11 mouse cellular contexts compared by ENCODE assay signal in genomic region chr2:33871181-33871520, GRCm38 (mm10). TPM values are rescaled to one million over a fixed set of nuclear protein-coding genes. Genes with fewer than 3 reads are reported as not detected.
A peak's percentile ranks its signal among the peaks of the same experiment; 100 is the strongest.
DNase-seq lines count a peak whose midpoint lies in the region; ATAC-seq and TF ChIP-seq lines count a peak whose summit lies in the region.
"Had no signal": no experiment of that assay in that cellular context is flagged by ENCODE, and none has a peak within 500 bp of the region (broad histone marks: within the 10 kb centered on the region; RNA-seq: fewer than 3 reads in every experiment).

No protein-coding gene starts in this region.

- peak overlapping the region; percentile 83 for H3K27ac ChIP-seq in heart, embryonic 11.5 days (ENCODE audit: low read depth, low read length)
- H3K27ac ChIP-seq in layer of hippocampus, adult 2 months: peak overlapping the region; percentile 63; the same call in 1 of the 2 replicates
- H3K27ac ChIP-seq in hindbrain, embryonic 16.5 days (ENCODE audit: low read depth, low read length): peak overlapping the region; percentile 24; the same call in 1 of the 2 replicates
- peak overlapping the region; percentile 58 for H3K27ac ChIP-seq in midbrain, embryonic 15.5 days
- H3K27ac ChIP-seq: liver, embryonic 14.5 days had no signal

- no peak for DNase-seq in heart, postnatal 4 days
- DNase-seq in layer of hippocampus, adult 2 months (ENCODE audit: low spot score in 2 of 2): no peak
- no peak for DNase-seq in layer of hippocampus, postnatal 10 days (ENCODE audit: low spot score in 2 of 2)
- DNase-seq in cerebellum, postnatal 36 days: no peak
- DNase-seq: gastrocnemius, postnatal 10 days had no signal

- H3K4me1 ChIP-seq in heart, embryonic 11.5 days (ENCODE audit: control insufficient read depth, insufficient read depth, low read length): peaks cover 33% of the 10 kb centered on the region
- H3K4me1 ChIP-seq in hindbrain, embryonic 16.5 days (ENCODE audit: control insufficient read depth, insufficient read depth, low read depth, low read length): peaks cover 13% of the 10 kb centered on the region
- peaks cover 37% of the 10 kb centered on the region for H3K4me1 ChIP-seq in midbrain, embryonic 15.5 days

- TF ChIP-seq CTCF in layer of hippocampus, adult 2 months (conservative IDR thresholded peaks at IDR 0.05): no peak

- no peak overlapping the region for H3K4me2 ChIP-seq in heart, embryonic 11.5 days
- H3K4me2 ChIP-seq in hindbrain, embryonic 16.5 days (ENCODE audit: low read length): no peak overlapping the region
- H3K4me2 ChIP-seq in midbrain, embryonic 15.5 days: no peak overlapping the region

- no peak overlapping the region for H3K4me3 ChIP-seq in heart, embryonic 11.5 days (ENCODE audit: low read depth, low read length)
- no peak overlapping the region for H3K4me3 ChIP-seq in layer of hippocampus, adult 2 months
- no peak overlapping the region for H3K4me3 ChIP-seq in hindbrain, embryonic 16.5 days (ENCODE audit: low read length)
- no peak overlapping the region for H3K4me3 ChIP-seq in midbrain, embryonic 15.5 days

- ATAC-seq in heart, embryonic 11.5 days (replicated peaks; ENCODE audit: insufficient number of reproducible peaks, low FRiP score, low TSS enrichment): no peak
- ATAC-seq in hindbrain, embryonic 16.5 days: no peak
- no peak for ATAC-seq in midbrain, embryonic 15.5 days (replicated peaks)
- ATAC-seq in frontal cortex, adult (ENCODE audit: low TSS enrichment): no peak
- ATAC-seq: Patski had no signal

- no peak overlapping the region for H3K9ac ChIP-seq in heart, embryonic 11.5 days (ENCODE audit: low read depth, low read length)
- H3K9ac ChIP-seq in hindbrain, embryonic 16.5 days (ENCODE audit: low read depth, low read length): no peak overlapping the region
- no peak overlapping the region for H3K9ac ChIP-seq in midbrain, embryonic 15.5 days
- H3K9ac ChIP-seq: liver, embryonic 14.5 days had no signal

- no peaks in the 10 kb centered on the region for H3K9me3 ChIP-seq in heart, embryonic 11.5 days (replicated peaks; ENCODE audit: control insufficient read depth, low read length)
- H3K9me3 ChIP-seq in hindbrain, embryonic 16.5 days (ENCODE audit: control insufficient read depth, low read length): no peaks in the 10 kb centered on the region
- no peaks in the 10 kb centered on the region for H3K9me3 ChIP-seq in midbrain, embryonic 15.5 days

- no peaks in the 10 kb centered on the region for H3K27me3 ChIP-seq in heart, embryonic 11.5 days (ENCODE audit: control insufficient read depth, insufficient read depth, low read length)
- no peaks in the 10 kb centered on the region for H3K27me3 ChIP-seq in hindbrain, embryonic 16.5 days (replicated peaks; ENCODE audit: control insufficient read depth, insufficient read depth, low read length)
- no peaks in the 10 kb centered on the region for H3K27me3 ChIP-seq in midbrain, embryonic 15.5 days (replicated peaks)
- H3K27me3 ChIP-seq: Patski had no signal

- H3K36me3 ChIP-seq in heart, embryonic 11.5 days (ENCODE audit: control insufficient read depth, insufficient read depth, low read length): peaks cover 5% of the 10 kb centered on the region; the same call in 1 of the 2 replicates
- H3K36me3 ChIP-seq in hindbrain, embryonic 16.5 days (ENCODE audit: control insufficient read depth, insufficient read depth, low read length): peaks cover 11% of the 10 kb centered on the region
- peaks cover 22% of the 10 kb centered on the region for H3K36me3 ChIP-seq in midbrain, embryonic 15.5 days (replicated peaks)

- WGBS in heart, embryonic 11.5 days (ENCODE audit: insufficient replicate concordance): 80% methylated on average over 4 of the region's 4 CpGs
- 73% methylated on average over 4 of the region's 4 CpGs for WGBS in hindbrain, embryonic 16.5 days
- 69% methylated on average over 4 of the region's 4 CpGs for WGBS in midbrain, embryonic 15.5 days

RNA-seq across cellular contexts. Expression of gene Mvb12b, which starts 16.6 kb away (rescaled TPM):
- 12.4 and 12.6 TPM in 2 replicates for polyA plus RNA-seq in heart, embryonic 11.5 days (2014; fragmentation: Nextera tagmentation; extraction: Ambion mirVana)
- 10 to 100 TPM; 28.1 to 29.3 TPM for total RNA-seq in heart, postnatal 4 days (2021)
- total RNA-seq in layer of hippocampus, adult 2 months (2021): 10 to 100 TPM; 82.0 to 83.6 TPM
- total RNA-seq in layer of hippocampus, postnatal 10 days (2021): 100 to 1,000 TPM; 114 to 115 TPM
- polyA plus RNA-seq in hindbrain, embryonic 16.5 days (2015; fragmentation: Nextera tagmentation; extraction: Ambion mirVana): 43.9 and 46.5 TPM in 2 replicates
- polyA plus RNA-seq in midbrain, embryonic 15.5 days (2015; fragmentation: Nextera tagmentation; extraction: Ambion mirVana): 67.0 and 69.2 TPM in 2 replicates

Comparison
In these comparisons a context has a peak if more than half of its experiments do, and no peak if none do; other contexts are left out.
1. H3K27ac ChIP-seq: peak in every context shown above with its lines; median percentile 83 in heart, embryonic 11.5 days; 63 in layer of hippocampus, adult 2 months; 58 in midbrain, embryonic 15.5 days; 24 in hindbrain, embryonic 16.5 days.